Mouse (Mus musculus) megakaryocyte-erythroid progenitor cell, adult 5-6 weeks (primary cell): ENCODE data around the gene Mpzl1. TPM values are rescaled to one million over a fixed set of nuclear protein-coding genes. Genes with fewer than 3 reads are reported as not detected.

ENCODE experiments used
- ATAC-seq: replicated peaks from 2 replicates; pipeline ENCODE4 v1.8.0; 2016; ENCODE audit warnings: mild to moderate bottlenecking, inconsistent platforms; ENCODE audit not compliant: severe bottlenecking, poor library complexity, low FRiP score, low TSS enrichment
- total RNA-seq, 2 experiments: library from RNA; stranded (forward) in 1 of 2; stranded (reverse) in 1 of 2; fragments of 200-1000, 215-1000 nt in 1 of 2; fragments of >200 nt in 1 of 2; fragmentation: Nextera tagmentation in 1 of 2; gene quantifications; 2 replicates each; pipeline ENCODE4 v1.2.3; 2014 to 2017

Mpzl1 gene
- total RNA-seq, 2 experiments from 2014 or later: 3.5 TPM

GRCm38 (mm10) chr1:165589280-165590048 lies 44.9 kb downstream of the Mpzl1 start:
- ATAC-seq: no peak

GRCm38 (mm10) chr1:165587845-165588244 lies 46.5 kb downstream of the Mpzl1 start:
- no peak for ATAC-seq

GRCm38 (mm10) chr1:165586366-165586765 lies 48.0 kb downstream of the Mpzl1 start:
- ATAC-seq: no peak

GRCm38 (mm10) chr1:165585389-165586104 lies 48.8 kb downstream of the Mpzl1 start:
- no peak for ATAC-seq

- ATAC-seq: peak; percentile 95
Observed at GRCm38 (mm10) chr1:165583529-165584184, 50.7 kb downstream of the Mpzl1 start.

- ATAC-seq: no peak
Observed at GRCm38 (mm10) chr1:165581255-165581654, 53.1 kb downstream of the Mpzl1 start.

- ATAC-seq: no peak
Observed at GRCm38 (mm10) chr1:165579332-165579731, 55.0 kb downstream of the Mpzl1 start.

- peak; percentile 71 for ATAC-seq
Observed at GRCm38 (mm10) chr1:165576459-165577112, 57.8 kb downstream of the Mpzl1 start.

- ATAC-seq: no peak
Observed at GRCm38 (mm10) chr1:165576005-165576404, 58.3 kb downstream of the Mpzl1 start.

- ATAC-seq: no peak
Observed at GRCm38 (mm10) chr1:165567466-165567865, 66.9 kb downstream of the Mpzl1 start.

- no peak for ATAC-seq
Observed at GRCm38 (mm10) chr1:165565283-165565682, 69.1 kb downstream of the Mpzl1 start.

GRCm38 (mm10) chr1:165559073-165559472 lies 75.3 kb downstream of the Mpzl1 start:
- ATAC-seq: no peak

GRCm38 (mm10) chr1:165556711-165557110 lies 77.6 kb downstream of the Mpzl1 start:
- no peak for ATAC-seq

Other genes starting within 250 kb of the Mpzl1 start
- 21.3 and 36.3 TPM in 2 replicates for gene Dcaf6, start 174.1 kb downstream of the Mpzl1 start, total RNA-seq (2014; fragmentation: Nextera tagmentation)
- 20.3 and 22.0 TPM in 2 replicates for gene Dcaf6, start 174.1 kb downstream of the Mpzl1 start, total RNA-seq (2017)
- 68.1 and 83.2 TPM in 2 replicates for gene Mpc2, start 173.9 kb downstream of the Mpzl1 start, total RNA-seq (2014; fragmentation: Nextera tagmentation)
- gene Mpc2, start 173.9 kb downstream of the Mpzl1 start, total RNA-seq (2017): 65.7 and 85.1 TPM in 2 replicates
- 0.94 TPM in 1 of 2 replicates, not detected in the other for gene Adcy10, start 149.4 kb downstream of the Mpzl1 start, total RNA-seq (2014; fragmentation: Nextera tagmentation)
- 3.2 TPM in 1 of 2 replicates, not detected in the other for gene Adcy10, start 149.4 kb downstream of the Mpzl1 start, total RNA-seq (2017)
- gene Rcsd1, start 75.2 kb upstream of the Mpzl1 start, total RNA-seq (2014; fragmentation: Nextera tagmentation): 9.9 and 19.4 TPM in 2 replicates
- 11.1 TPM in 2 replicates for gene Rcsd1, start 75.2 kb upstream of the Mpzl1 start, total RNA-seq (2017)
- 189 and 232 TPM in 2 replicates for gene Creg1, start 129.2 kb upstream of the Mpzl1 start, total RNA-seq (2014; fragmentation: Nextera tagmentation)
- gene Creg1, start 129.2 kb upstream of the Mpzl1 start, total RNA-seq (2017): 159 and 165 TPM in 2 replicates
- 6.2 and 8.1 TPM in 2 replicates for gene Cd247, start 154.1 kb upstream of the Mpzl1 start, total RNA-seq (2014; fragmentation: Nextera tagmentation)
- gene Cd247, start 154.1 kb upstream of the Mpzl1 start, total RNA-seq (2017): 7.5 TPM in 1 of 2 replicates, not detected in the other